Mouse (Mus musculus): ENCODE measurements around the gene St5.

The St5 gene

GRCm38 (mm10) chr7:109695339-109695726 is 8.1 kb downstream of the St5 start:
- DNase-seq = no peak

DNA sequence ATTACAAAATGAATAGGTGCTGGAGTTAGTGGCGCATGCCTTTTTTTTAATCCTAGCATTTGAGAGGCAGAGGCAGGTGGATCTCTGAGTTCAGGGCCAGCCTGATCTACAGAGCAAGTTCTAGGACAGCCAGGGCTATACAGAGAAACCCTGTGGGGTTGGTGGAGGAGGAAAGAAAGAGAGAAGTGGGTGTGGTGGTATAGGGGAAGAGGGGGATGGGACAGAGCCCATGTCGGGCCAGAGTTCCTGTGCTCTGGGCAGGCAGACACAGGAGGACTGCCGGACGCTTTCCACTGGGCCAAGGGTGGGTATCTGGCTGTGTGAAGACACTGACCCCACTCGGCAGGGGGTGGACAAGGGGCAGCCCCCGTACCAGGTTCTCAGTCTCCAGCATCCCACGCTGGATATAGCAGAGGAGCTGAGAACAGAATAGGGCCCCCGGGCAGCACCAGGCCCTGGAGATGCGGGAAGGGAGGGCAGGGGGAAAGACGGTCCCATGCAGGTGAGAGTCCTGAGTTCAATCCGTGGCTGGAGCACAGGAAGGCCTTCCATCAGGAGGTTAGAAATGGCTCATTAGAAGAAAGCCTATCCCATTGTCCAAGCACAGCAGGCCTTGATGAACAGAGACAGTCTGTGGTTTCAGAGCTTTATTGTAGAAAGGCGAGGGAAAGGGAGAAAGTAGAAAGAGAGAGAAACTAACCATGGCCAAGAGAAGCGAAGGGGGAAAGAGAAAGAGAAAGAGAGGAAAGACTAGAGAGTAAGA is 8.6 kb downstream of the St5 start:
- no peak for DNase-seq

DNA sequence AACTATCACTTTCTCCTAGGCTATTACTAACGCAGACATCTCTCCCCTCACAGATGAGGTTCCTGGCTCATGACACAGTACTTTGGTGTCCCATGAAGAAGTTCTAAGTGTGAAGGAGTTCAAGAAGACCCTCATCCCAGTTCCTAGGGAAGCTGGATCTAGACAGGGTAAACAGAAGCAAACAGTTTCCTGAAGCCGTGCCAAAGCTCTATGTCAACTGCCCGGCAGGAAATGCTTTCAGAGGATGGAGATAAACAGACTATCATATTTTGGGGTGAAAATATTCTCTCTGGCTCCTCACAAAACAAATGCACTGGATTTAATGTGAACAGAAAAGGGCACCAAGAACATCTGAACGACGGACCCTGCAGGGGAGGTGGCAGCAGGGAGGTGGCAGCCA is 12.4 kb downstream of the St5 start:
- DNase-seq = peak in 1 of 2 experiments; percentile 73

DNA sequence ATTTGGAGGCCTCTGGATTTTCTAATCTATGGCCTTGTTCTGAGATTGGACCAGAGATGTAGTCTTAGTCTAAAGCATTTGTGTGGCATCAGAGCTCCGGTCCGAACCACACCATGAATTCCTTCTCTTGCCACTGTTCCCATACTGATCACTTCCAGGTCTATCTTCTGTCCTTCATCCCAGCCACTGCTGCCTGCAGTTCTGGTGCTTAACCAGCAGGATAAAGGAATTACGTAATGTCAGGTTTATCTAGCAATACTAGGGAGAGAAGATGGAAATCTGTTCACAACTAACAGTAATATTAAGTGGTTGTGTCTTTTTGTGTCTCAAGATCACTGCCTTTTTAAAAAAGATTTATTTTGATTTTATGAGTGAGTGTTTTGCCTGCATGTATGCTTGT is 13.3 kb downstream of the St5 start:
- DNase-seq = no peak

DNA sequence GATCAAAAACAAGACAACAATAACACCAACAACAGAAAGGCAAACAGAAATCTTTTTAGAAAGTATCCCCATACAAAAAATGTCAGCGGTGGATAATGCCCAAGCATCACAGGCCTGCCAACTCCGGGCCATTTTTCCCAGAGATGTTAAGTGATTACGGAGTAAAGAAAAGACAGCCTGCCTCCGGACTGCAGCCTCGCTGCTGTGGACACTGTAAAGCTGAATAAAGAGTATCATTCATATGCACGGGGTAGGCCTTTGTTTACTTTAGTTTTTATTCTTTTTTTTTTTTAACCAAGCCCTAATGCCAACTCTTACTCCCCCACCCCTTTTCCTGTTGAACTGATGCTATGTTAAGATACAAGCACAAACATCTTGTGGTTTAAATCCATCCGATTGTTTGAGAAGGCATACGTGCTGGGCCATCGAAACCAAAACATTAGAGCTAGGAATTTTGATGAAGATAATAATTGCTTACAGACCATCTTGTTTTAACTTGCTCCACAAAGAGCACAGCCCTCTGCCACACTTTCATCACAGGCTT is 16.7 kb downstream of the St5 start:
- DNase-seq = no peak

- no peak for DNase-seq
Measured at GRCm38 (mm10) chr7:109680879-109681278, 22.5 kb downstream of the St5 start.

GRCm38 (mm10) chr7:109680284-109680683 is 23.1 kb downstream of the St5 start:
- DNase-seq = no peak

DNA sequence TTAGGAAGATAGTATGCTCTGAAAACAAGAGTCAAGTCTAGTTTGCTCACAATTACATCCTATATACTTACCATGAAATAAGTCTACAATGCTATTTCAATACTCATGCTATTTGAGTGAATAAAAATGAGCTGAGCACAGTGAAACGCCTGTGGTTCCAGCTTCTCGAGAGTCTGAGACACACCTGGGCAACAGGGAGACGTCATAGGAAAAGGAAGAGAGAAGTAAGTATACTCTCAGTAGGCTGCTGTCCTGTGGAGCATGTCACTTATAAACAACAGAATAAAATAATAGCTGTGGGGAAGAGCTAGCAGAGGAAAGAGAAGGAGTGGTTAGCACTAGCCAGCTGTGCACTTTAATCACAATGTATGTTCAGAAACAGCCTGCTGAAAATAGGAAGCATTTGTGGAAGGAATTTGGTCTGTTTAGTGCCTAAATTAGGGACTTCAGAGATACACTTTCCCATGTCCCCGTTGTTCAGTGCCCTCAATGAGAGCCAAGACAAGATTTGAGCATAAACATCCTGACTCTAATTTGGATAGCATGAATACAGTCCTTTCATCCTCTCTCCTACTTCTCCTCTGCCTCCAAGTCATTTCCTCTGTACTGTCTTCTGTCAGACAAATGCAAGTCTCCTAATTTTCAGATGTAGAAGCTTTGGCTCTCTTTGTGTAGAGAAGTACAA is 28.3 kb downstream of the St5 start:
- no peak for DNase-seq

GRCm38 (mm10) chr7:109671581-109672471 is 31.6 kb downstream of the St5 start:
- peak; percentile 83 to 87 for DNase-seq

GRCm38 (mm10) chr7:109669426-109670170 is 33.8 kb downstream of the St5 start:
- DNase-seq = no peak

DNA sequence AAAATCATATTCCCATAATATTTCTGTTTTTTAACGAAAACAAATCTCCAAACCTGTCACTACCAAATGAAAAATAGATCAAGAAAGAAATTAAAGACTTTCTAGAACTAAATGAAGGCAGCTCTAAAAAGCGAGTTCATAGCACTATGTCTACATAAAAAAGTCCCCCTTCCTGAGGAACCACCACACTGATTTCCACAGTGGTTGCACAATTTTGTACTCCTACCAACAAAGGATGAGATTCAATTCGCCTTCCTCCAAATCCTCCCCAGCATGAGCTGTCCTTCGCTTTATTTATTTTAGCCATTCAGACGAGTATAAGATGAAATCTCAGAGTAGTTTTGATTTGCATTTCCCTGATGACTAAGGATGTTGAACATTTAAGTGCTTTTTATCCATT is 36.7 kb downstream of the St5 start:
- no peak for DNase-seq

- DNase-seq = no peak
Measured at GRCm38 (mm10) chr7:109662626-109663025, 40.8 kb downstream of the St5 start.

GRCm38 (mm10) chr7:109659278-109659677 is 44.1 kb downstream of the St5 start:
- no peak for DNase-seq

DNA sequence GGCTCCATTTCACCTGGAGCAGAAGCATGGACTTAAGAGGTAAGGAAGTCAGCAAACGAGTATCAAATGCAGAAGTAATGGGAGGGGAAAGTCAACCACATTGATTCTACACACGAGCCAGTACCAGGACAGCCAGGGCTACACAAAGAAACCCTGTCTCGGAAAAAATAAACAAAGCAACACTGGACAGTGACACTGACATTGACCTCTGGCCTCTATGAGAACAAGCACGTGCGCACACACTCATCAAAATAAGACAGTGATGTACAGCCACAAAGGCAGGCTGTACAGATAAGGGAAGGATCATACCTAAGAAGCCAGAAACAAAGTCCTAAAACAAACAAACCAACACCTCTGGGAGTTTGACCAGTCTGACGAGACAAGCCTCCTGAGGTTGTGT is 45.5 kb downstream of the St5 start:
- no peak for DNase-seq

- DNase-seq = no peak
Measured at GRCm38 (mm10) chr7:109654871-109655270, 48.5 kb downstream of the St5 start.

GRCm38 (mm10) chr7:109648812-109649594 is 54.4 kb downstream of the St5 start:
- no peak for DNase-seq

DNA sequence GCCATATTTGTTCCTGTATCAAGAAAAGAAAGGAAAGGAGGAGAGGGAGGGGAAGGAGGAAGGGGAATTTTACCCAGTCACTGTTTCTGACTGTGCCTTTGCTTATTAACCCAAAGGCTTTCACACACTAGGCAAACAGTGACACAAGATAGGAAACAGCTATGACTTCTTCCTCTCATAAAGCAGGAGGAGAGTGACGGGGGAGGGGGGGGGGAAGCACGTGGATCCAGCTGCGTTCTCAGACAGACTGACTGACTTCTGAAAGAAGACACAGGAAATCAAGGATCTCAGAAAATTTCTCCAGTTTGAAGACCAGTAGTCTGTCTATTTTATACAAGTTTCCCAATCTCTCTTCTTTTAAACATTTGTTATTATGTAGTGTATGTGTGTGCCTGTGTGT is 56.8 kb downstream of the St5 start:
- DNase-seq = no peak

- DNase-seq = no peak
Measured at GRCm38 (mm10) chr7:109643305-109643994, 60.0 kb downstream of the St5 start.

GRCm38 (mm10) chr7:109641963-109642362 is 61.4 kb downstream of the St5 start:
- DNase-seq = no peak

DNA sequence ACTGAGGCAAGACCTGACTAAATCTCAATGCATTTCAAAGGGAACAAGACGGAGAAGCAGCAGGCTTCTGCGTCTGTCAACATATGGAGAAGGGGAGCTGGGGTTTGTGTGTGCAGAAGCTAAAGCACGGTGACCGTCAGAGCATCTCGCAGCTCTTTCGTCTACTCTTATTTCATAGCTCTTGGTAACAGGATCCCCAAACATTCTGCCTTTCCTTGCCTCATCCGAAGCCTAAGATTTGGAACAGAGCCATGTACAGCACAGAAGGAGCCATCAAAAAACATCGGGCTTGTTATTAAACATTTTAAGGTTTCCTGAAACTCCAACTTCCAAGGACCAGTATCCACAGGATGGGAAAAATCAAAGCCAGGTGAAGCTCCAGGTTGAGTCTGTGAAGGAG is 62.3 kb downstream of the St5 start:
- DNase-seq = no peak

- DNase-seq = no peak
Measured at GRCm38 (mm10) chr7:109637391-109637790, 66.0 kb downstream of the St5 start.
